Mouse (Mus musculus) liver, adult 2 months (tissue): ENCODE measurements at regions not wholly inside any gene's neighbourhood (a gene's known extent, or its start where the extent isn't known, plus 50 kb on each side); places are given as distances from the start of the nearest gene placed in this dataset.

ENCODE experiments used
- CTCF ChIP-seq: fragments of 200-500 bp; IDR thresholded peaks from 2 replicates; pipeline ENCODE4 v1.5.1; 2011; ENCODE audit warnings: low read depth, low read length, control low read depth
- POLR2A ChIP-seq: fragments of 200-500 bp; IDR thresholded peaks from 2 replicates; pipeline ENCODE4 v1.6.1; 2011; ENCODE audit warnings: low read length, control low read depth; ENCODE audit not compliant: insufficient read depth; ENCODE audit errors: extremely low read depth

- no peak for TF ChIP-seq CTCF
- TF ChIP-seq POLR2A = no peak
Observed at GRCm38 (mm10) chr10:66539846-66540245, 556.1 kb upstream of the Jmjd1c start.
